Mouse (Mus musculus) liver, embryonic 11.5 days (tissue): ENCODE measurements around the gene Csf2ra. TPM values are rescaled to one million over a fixed set of nuclear protein-coding genes. Genes with fewer than 3 reads are reported as not detected.
A peak's percentile ranks its signal among the peaks of the same experiment; 100 is the strongest.
"Not testable (repeated sequence)": the region's sequence is repeated elsewhere in the genome, so short reads cannot be mapped to it uniquely, and the experiment has no call there.

Source experiments
- ATAC-seq: fragments of 200-750 bp; cut with Nextera tagmentation; replicated peaks from 2 replicates; pipeline ENCODE4 v1.8.0; 2017; ENCODE audit warnings: moderate number of reproducible peaks, mild to moderate bottlenecking, moderate TSS enrichment, moderate library complexity; ENCODE audit not compliant: low FRiP score
- DNase-seq: peaks from one replicate; pipeline ENCODE4 v3.0.0-alpha.2; 2017; ENCODE audit warnings: low spot score
- H3K27ac ChIP-seq: fragments of 300-500 bp; sonication (generic); 2 replicates; pipeline ENCODE4 v1.5.1; 2014; ENCODE audit warnings: mild to moderate bottlenecking, low read depth, low read length, control low read depth
- H3K27me3 ChIP-seq: fragments of 300-500 bp; sonication (generic); replicated peaks from 2 replicates; pipeline ENCODE4 v1.6.1; 2014; ENCODE audit warnings: low read length, mixed read lengths; ENCODE audit not compliant: control insufficient read depth, insufficient read depth
- H3K36me3 ChIP-seq: fragments of 300-500 bp; sonication (generic); 2 replicates; pipeline ENCODE4 v1.6.1; 2014; ENCODE audit warnings: mild to moderate bottlenecking, low read length, moderate library complexity, mixed read lengths; ENCODE audit not compliant: control insufficient read depth, insufficient read depth
- H3K4me1 ChIP-seq: fragments of 300-500 bp; sonication (generic); replicated peaks from 2 replicates; pipeline ENCODE4 v1.6.1; 2014; ENCODE audit warnings: low read length, mixed read lengths; ENCODE audit not compliant: control insufficient read depth, insufficient read depth
- H3K4me2 ChIP-seq: fragments of 300-500 bp; sonication (generic); 2 replicates; pipeline ENCODE4 v1.6.1; 2014; ENCODE audit warnings: mild to moderate bottlenecking, control low read depth, moderate library complexity
- H3K4me3 ChIP-seq: fragments of 300-500 bp; sonication (generic); 2 replicates; pipeline ENCODE4 v1.5.1; 2014; ENCODE audit warnings: low read depth, low read length, control low read depth
- H3K9ac ChIP-seq: fragments of 300-500 bp; sonication (generic); 2 replicates; pipeline ENCODE4 v1.6.1; 2014; ENCODE audit warnings: low read depth, low read length, control low read depth
- H3K9me3 ChIP-seq: fragments of 300-500 bp; sonication (generic); 2 replicates; pipeline ENCODE4 v1.6.1; 2016; ENCODE audit warnings: low read length, inconsistent platforms, mixed read lengths; ENCODE audit not compliant: control insufficient read depth
- WGBS: fragments of 180-500 bp; shearing (Covaris S2); extraction: QIAGEN DNeasy Blood & Tissue Kit; methylation state at CpG from one replicate; pipeline ENCODE4 v1.1.7; 2014; 5-methylcytosine and 5-hydroxymethylcytosine counted together
- polyA plus RNA-seq: library from polyadenylated mRNA; unstranded; fragments of >200 nt; fragmentation: Nextera tagmentation; extraction: Ambion mirVana; gene quantifications from 2 replicates; pipeline ENCODE4 v1.2.1, GENCODE M21; 2014

The Csf2ra gene
- polyA plus RNA-seq, 1 experiment from 2014 or later: 20.7 TPM

DNA sequence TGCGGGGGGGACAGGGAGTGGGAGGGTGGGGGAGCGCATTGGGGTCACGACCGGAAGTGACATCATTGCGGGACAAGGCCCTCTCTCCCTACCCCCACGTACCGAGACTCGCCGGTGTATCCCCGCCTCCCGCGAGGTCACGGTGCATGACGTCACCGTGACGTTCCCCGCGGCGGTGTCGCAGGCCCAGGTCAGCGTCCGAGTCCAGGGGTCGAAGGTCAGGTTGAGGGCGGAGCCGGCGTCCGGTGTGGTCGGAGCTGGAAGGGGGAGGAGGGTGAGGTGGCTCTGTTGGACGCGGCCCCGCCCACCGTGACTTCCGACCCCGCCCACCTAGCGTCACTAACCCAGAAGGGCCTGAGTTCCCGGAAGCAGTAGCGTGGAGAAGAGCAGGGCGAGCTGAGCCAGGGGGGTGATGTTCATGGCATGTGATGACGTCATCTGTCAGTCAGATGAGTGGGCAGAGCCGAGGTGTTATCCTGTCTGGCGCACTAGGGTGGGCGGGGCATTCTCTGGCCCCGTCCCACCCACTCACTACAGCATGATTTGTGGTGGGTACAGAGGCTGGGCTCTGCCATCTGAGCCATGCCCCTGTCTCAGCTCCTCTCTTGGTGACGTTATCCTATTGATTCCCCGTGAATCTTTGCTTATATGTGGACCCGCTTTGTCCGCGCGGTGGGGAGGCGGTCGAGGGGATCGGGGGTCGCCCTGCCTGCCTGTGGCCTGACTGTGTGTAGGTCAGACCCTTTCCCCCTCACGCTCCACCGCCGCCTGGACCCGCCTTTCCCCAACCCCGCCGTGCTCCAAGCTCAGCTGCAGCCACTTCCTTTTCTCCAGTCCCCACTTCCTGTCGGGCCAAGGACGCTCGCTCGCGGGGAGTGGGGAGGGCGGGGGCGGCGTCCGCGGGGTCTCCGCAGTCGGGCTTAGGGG is 1.0 kb downstream of the Csf2ra start:
- Histone ChIP-seq H3K4me2 (peak overlapping the region; percentile 79), H3K9ac (peak overlapping the region; percentile 60), H3K27ac (peak overlapping the region; percentile 85), H3K27me3 (no peaks in the 10 kb centered on the region), H3K4me1 (0 out of 2 replicates have a peak, but pooled peaks cover 3% of the 10 kb centered on the region), H3K36me3 (no peaks in the 10 kb centered on the region), H3K9me3 (no peaks in the 10 kb centered on the region), H3K4me3 (peak overlapping the region; percentile 53)
- ATAC-seq (peak; percentile 87), DNase-seq (peak; percentile 93)
- WGBS: 3% methylated on average over 66 of the region's 71 CpGs

DNA sequence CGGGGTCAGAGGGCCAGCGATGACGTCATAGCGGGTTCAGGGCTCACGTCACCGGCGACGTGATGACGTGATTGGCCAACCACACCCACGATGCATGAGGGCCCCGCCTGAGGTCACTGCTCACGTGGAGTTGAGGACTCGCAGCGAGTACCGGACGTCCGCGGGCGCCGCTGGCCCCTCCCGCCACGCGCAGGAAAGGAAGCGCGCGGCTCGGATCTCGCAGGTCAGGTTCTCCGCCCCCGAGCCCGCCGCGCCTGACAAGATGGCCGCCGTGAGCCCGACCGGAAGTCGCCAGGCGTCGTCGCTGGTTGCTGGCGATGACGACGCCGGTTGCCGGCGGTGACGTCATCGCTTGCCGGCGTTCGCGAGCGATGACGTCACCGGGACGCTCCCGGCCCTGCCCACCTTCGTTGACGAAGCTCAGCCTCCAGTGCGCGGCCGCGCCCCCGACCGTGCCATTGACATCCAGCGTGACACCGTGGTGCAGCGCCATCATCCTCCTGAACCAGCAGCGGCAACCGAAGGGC is 1.8 kb downstream of the Csf2ra start:
- no peaks in the 10 kb centered on the region for H3K36me3 ChIP-seq
- 0 out of 2 replicates have a peak, but pooled peaks cover 3% of the 10 kb centered on the region for H3K4me1 ChIP-seq
- no peaks in the 10 kb centered on the region for H3K27me3 ChIP-seq
- H3K4me2 ChIP-seq: peak overlapping the region; percentile 79
- WGBS: 2% methylated on average over 71 of the region's 71 CpGs
- H3K9me3 ChIP-seq: no peaks in the 10 kb centered on the region
- peak; percentile 80 for DNase-seq
- H3K4me3 ChIP-seq: peak overlapping the region; percentile 53
- peak; percentile 9; the same call in 1 of the 2 replicates for ATAC-seq
- H3K27ac ChIP-seq: peak overlapping the region; percentile 85
- 0 out of 2 replicates have a peak overlapping the region, but pooled peaks have one; percentile 17 for H3K9ac ChIP-seq

DNA sequence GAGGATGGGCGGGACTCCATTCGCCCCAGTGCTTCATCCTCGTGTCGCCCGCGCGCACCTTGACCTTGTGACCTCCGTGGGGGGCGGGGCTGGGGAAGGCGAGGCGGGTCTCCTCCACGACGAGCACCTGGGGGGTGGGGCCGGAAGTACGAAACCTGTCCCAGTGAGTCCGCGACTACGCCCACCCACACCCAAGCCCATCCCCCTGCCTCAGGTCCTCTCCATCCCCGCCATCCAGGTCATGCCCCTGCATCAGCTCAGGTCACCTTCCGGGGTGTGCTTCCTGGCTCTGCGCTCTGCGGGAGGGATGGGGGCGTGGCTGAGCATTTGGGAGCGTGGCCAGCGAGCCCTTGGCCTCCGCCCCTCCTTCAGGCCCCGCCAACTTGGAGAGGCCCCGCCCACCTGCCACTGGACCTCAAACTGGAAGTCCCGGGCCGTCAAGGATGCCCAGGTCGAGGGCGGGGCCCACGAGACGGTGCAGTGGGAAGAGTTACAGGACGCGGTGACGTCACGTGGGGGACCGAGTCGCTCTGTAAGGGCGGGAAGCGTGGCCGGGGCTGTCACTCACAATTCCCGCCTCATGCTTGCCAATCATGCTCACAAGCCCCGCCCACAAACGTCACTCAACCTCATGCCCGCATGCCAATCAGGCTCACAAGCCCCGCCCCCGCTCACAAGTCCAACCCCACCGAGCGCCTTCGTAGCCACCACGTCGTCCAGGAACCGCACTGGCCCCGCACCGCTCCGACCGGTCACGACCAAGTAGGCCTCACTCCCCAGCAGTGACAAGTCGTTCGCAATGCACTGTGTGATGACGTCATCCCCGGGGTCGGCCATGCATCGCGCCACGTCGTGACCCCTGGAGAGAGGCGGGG is 2.5 kb downstream of the Csf2ra start:
- Histone ChIP-seq H3K9ac (no peak overlapping the region), H3K36me3 (no peaks in the 10 kb centered on the region)

DNA sequence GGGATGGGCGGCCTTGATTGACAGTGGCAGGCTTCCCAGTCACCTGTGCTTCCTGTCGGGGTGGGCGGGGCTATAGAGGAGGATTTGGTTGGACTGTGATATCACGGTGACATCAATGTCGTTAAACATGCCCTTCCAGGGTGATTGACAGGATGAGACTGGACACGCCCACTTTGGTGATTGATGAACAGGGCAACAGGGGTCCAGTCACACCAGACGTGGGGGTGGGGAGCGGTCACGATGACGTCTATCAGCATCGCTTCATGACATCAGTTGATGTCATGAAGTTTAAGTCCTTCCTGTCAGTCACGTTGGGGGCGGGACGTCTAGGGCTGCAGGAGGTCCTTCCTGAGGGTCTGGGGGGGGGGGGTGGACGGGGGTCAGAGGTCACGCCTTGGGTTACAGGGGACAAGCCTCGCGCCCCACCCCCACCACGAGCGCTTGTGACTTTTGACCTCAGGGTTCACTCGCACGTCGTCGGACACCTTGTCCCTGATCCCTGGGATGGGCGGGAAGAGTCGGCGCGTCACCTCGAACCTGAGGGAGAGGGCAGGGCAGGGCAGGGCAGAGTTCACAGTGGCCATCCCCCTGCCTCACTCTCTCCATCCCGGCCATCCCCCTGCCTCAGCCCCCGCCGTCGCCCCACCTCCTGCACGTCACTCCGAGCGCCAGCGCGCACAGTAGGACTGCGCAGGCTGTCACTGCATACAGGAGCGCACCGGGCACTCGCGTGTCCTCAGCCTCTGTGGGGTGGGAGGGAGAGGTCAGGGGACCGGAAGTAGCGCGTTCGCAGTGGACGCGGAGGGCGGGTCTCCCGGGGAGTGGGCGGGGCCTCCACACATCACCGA is 3.3 kb downstream of the Csf2ra start:
- no peaks in the 10 kb centered on the region for H3K27me3 ChIP-seq
- ATAC-seq (no peak; the same call in 1 of the 2 replicates), DNase-seq (peak; percentile 33)
- 0 out of 2 replicates have a peak overlapping the region, but pooled peaks have one; percentile 25 for H3K9ac ChIP-seq
- peak overlapping the region; percentile 79 for H3K4me2 ChIP-seq
- 37% methylated on average over 53 of the region's 53 CpGs for WGBS
- H3K4me3 ChIP-seq: peak overlapping the region; percentile 53
- H3K36me3 ChIP-seq: no peaks in the 10 kb centered on the region
- no peaks in the 10 kb centered on the region for H3K9me3 ChIP-seq
- H3K27ac ChIP-seq: peak overlapping the region; percentile 85; the same call in 1 of the 2 replicates
- 0 out of 2 replicates have a peak, but pooled peaks cover 3% of the 10 kb centered on the region for H3K4me1 ChIP-seq

More for the DNA sequence above, 2.5 kb downstream of the Csf2ra start:
- Histone ChIP-seq H3K4me2 (peak overlapping the region; percentile 79), H3K4me1 (0 out of 2 replicates have a peak, but pooled peaks cover 3% of the 10 kb centered on the region), H3K9me3 (no peaks in the 10 kb centered on the region), H3K27ac (peak overlapping the region; percentile 85), H3K27me3 (no peaks in the 10 kb centered on the region), H3K4me3 (peak overlapping the region; percentile 53)
- 7% methylated on average over 70 of the region's 70 CpGs for WGBS
- DNase-seq: peak; percentile 90
- peak; percentile 48 for ATAC-seq

DNA sequence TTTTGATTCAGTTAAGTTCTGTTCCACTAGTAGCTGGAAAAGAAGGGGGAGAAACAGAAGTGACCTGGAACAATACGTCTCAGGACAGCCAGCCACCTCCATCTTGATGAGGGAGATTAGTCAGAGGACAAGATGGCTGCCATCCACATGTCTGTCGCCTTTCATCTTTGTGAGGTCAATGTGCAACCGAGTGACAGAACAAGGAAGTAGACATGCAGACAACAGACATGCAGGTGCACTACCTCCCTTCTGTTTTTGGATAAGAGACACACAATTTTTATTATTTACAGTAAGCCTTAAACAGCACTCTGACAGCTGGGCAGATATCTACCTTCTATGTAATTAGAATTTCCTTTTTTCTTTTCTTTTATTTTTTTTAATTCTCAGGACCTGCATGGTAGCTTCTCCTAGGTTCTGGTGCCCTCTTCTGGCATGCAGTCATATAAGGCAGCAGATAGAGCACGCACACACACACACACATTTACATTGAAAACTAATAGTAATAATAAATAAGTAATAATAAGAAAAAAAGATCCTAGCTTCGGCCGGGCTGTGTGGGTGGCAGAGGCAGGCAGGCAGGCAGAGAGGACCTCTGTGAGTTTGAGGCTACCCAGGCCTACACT is 4.4 kb downstream of the Csf2ra start:
- Histone ChIP-seq H3K4me2 (no peak overlapping the region), H3K36me3 (no peaks in the 10 kb centered on the region), H3K9ac (no peak overlapping the region), H3K27ac (no peak overlapping the region), H3K4me1 (0 out of 2 replicates have a peak, but pooled peaks cover 3% of the 10 kb centered on the region), H3K4me3 (no peak overlapping the region), H3K27me3 (no peaks in the 10 kb centered on the region), H3K9me3 (no peaks in the 10 kb centered on the region)
- ATAC-seq (no peak), DNase-seq (no peak)
- 89% methylated on average over 6 of the region's 6 CpGs for WGBS

DNA sequence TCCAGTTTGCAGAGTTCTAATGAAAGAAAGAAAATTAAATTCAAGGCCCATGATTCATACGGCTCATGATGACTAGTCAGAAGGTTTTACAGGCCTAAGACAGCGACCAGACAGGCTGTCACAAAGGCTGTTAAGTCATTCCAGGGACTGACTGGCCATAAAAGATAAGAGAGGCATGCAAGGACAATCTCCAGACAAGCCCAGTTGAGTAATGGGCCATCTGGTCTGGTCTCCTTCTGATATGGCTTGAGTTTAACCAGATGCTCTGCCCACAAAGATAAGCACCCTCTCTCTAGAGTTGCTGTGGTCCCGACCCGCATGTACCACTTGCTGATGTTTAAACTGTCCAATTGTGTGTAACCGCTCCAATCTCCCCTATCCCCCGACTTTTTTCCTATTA is 20.7 kb downstream of the Csf2ra start:
- H3K4me1 ChIP-seq, H3K4me3 ChIP-seq, H3K27ac ChIP-seq, DNase-seq, H3K4me2 ChIP-seq, H3K9ac ChIP-seq, H3K9me3 ChIP-seq, H3K27me3 ChIP-seq, H3K36me3 ChIP-seq: not testable (repeated sequence)
- peak; percentile 63 for ATAC-seq
- WGBS: 49% methylated on average over 6 of the region's 6 CpGs

DNA sequence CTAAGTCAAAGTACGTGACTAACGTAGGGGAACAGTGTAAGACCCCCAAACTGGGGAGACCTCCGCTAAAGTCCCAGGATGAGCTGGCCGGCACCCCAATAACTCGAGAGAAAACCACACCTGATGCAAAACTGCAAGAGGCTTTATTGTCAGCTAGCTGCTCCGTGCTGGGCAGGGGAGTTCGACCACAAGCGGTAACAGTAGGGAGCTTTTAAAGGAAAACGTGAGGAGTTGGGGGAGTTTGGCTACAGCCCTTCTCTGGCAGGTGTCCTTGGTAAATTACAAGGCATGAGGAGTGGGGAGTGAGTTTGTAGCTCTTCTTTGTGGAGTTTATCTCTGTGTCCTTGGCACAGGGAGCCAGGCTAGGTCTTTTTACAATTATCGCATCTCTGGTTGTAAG is 28.4 kb downstream of the Csf2ra start:
- H3K36me3 ChIP-seq: no peaks in the 10 kb centered on the region
- no peak overlapping the region for H3K27ac ChIP-seq
- no peak overlapping the region for H3K4me2 ChIP-seq
- no peaks in the 10 kb centered on the region for H3K27me3 ChIP-seq
- no peaks in the 10 kb centered on the region for H3K4me1 ChIP-seq
- H3K9me3 ChIP-seq: no peaks in the 10 kb centered on the region
- no peak for ATAC-seq
- peak; percentile 60 for DNase-seq
- no peak overlapping the region for H3K9ac ChIP-seq
- WGBS: 17% methylated on average over 10 of the region's 10 CpGs
- H3K4me3 ChIP-seq: no peak overlapping the region
